Mouse (Mus musculus) G1E (cell line): Measurements from ENCODE around the gene Tsnaxip1.

Source experiments
- CTCF ChIP-seq: IDR thresholded peaks from 2 replicates; pipeline ENCODE4 v1.5.1; 2012; ENCODE audit warnings: low read depth, low read length, inconsistent platforms, mixed read lengths
- GATA1 ChIP-seq: IDR thresholded peaks from 2 replicates; pipeline ENCODE4 v1.6.1; 2012; ENCODE audit warnings: borderline replicate concordance, low read length, inconsistent platforms, mixed read lengths
- GATA2 ChIP-seq: IDR thresholded peaks from 2 replicates; pipeline ENCODE4 v1.6.1; 2012; ENCODE audit warnings: low read depth, low read length, inconsistent platforms, borderline replicate concordance
- TAL1 ChIP-seq: conservative IDR thresholded peaks from 2 replicates; pipeline ENCODE4 v1.6.1; 2012; ENCODE audit warnings: low read depth, low read length, inconsistent platforms, mixed read lengths

DNA sequence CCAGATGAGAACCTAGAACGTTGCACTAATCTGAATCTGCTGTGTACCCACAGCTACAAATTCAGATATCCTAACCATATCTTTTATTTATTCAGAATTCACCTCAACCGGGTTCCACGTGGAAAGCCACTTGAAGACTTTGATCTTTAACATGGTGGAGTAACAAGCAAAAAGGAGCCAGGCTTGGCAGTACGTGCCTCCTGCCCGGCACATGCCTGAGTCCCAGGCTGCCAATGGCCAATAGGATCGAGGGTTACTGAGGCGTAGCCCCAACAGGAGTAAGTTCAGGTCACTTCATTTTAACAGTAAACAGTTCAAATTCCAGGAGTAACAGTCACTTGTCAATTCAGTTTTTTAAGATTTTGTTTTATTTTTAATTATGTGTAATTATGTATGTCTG is 22.7 kb upstream of the Tsnaxip1 start:
- TF ChIP-seq GATA2 (no peak), CTCF (no peak), TAL1 (no peak), GATA1 (no peak)
